Mouse (Mus musculus) olfactory bulb, adult 2 months (tissue): ENCODE data around the gene Trmt10b.

Experiments used
- CTCF ChIP-seq: fragments of 200-500 bp; IDR thresholded peaks from 2 replicates; pipeline ENCODE4 v1.5.1; 2012; ENCODE audit warnings: low read depth, mild to moderate bottlenecking, low read length, moderate library complexity; ENCODE audit not compliant: insufficient read depth
- POLR2A ChIP-seq: fragments of 200-500 bp; IDR thresholded peaks from 2 replicates; pipeline ENCODE4 v1.6.1; 2012; ENCODE audit warnings: mild to moderate bottlenecking, low read depth, low read length, moderate library complexity; ENCODE audit not compliant: insufficient read depth

- TF ChIP-seq POLR2A (no peak), CTCF (no peak)
Observed at GRCm38 (mm10) chr4:45252861-45253262, 44.1 kb upstream of the Trmt10b start.
